Mouse (Mus musculus): ENCODE results near the gene Tgm4.

The Tgm4 gene

GRCm38 (mm10) chr9:123107186-123107585, 72.7 kb downstream of the Tgm4 start:
- DNase-seq (ENCODE audit: low spot score) = no peak

- DNase-seq (ENCODE audit: low spot score) = no peak
Measured at GRCm38 (mm10) chr9:123109188-123109587, 74.7 kb downstream of the Tgm4 start.

GRCm38 (mm10) chr9:123111751-123112221, 77.3 kb downstream of the Tgm4 start:
- DNase-seq (ENCODE audit: low spot score) = no peak

GRCm38 (mm10) chr9:123112805-123113521, 78.4 kb downstream of the Tgm4 start, which contains the start of the genes Zdhhc3 and Exosc7:
Gene Zdhhc3, minus strand, starts transcription at chr9:123113205.
Gene Exosc7, plus strand, starts transcription at chr9:123113215.
- DNase-seq (ENCODE audit: low spot score) = peak; percentile 95

- no peak for DNase-seq (ENCODE audit: low spot score)
Measured at GRCm38 (mm10) chr9:123113931-123114330, 79.4 kb downstream of the Tgm4 start.

- DNase-seq (ENCODE audit: low spot score) = no peak
Measured at GRCm38 (mm10) chr9:123115566-123115965, 81.0 kb downstream of the Tgm4 start.

Data from retina, embryonic 14.5 days (tissue).